Mouse (Mus musculus): ENCODE measurements around the gene Dazl. TPM values are rescaled to one million over a fixed set of nuclear protein-coding genes. Genes with fewer than 3 reads are reported as not detected.

Dazl gene
- total RNA-seq (2021) = under 1 TPM; 0.08 to 0.20 TPM
- long read RNA-seq, experiment 1, partial matches to known transcripts = 0 of 1 reads
- long read RNA-seq, experiment 1, other reads (novel, unspliced or antisense) = 1 of 1 reads
- long read RNA-seq, experiment 2 = 0 reads

DNA sequence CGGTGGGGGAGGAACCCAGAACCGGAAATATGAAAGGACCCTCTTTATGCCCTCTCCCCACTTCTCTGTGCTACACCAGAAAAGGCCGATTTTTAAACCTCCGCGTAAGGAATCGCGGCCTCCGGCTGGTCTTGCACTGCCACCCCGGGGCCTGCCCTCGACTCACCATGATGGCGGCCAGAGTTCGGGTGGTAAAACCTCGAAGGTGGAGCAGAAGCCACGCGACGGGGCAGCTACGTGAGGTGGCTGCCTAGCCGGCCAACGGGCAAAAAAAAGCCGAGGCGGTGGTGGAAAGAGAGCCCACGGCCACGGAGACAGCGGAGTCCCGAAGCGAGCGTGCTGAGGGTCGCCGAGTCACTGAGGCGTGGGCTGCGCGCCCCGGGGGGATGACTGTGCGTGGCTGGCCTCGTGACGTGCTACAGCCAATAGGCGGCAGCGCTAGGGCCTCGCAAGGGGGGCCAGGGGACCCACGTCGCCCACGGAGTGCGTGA, at the start of gene Dazl:
Dazl (minus strand) TSS at position 396 of the 491 bp plus-strand sequence.
- peak in 1 of 2 experiments; percentile 4 for DNase-seq
- intact Hi-C loops (cut with DNase I) = loop anchor here (5.0 kb wide), 1 partner anchor 214 kb away; the partner anchor contains the start of gene Plcl2

DNA sequence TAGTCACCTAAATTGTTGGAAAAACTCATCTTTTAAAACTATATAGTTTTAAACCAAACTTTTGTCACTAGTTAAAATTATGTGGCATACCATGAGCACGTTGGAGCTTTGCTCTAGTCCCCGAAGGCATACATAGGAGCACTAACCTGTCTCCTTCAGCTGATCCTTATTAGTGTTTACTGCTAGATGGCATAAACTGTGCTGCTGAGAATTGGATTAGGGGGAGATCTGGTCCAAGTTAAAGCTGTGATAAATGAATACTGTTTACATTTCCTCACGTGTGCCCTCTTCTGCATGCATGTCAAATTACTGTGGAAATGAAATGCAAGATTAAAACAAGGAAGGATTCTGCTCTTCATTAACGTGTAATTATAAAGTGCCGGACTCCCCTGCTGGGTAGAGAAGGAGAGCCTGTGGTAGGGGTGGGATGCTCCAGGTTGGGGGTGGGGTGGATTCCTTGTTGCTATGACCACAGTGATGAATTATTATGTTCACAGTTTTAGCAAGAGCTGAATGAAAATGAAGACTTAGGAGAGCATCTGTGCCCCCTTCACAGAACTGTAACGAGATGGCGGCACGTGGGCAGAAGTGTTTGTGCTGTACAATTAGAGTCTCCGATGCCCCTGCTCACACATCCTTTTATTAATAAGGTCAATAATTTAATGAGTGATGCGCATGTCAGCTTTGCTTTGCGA, 48.6 kb upstream of the Dazl start:
- intact Hi-C loops (cut with DNase I) = no loop called here
- no peak for DNase-seq

DNA sequence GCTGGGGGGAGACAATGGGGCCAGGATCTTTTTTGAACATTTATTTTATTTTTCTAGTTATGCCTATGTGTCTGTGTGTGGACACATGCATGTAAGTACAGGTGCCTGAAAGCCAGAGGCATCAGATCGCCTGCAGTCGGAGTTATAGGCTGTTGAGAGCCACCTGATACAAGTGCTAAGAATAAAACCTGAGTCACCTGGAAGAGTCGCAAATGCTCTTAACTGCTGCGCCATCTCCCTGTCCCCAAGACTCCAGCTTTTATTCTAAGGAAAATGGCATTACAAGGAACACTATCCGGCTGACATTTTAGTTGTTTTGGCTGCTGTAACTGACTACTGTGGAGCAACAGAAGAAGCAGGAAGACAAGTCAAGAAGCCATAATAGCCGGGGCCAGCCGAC, 45.5 kb upstream of the Dazl start:
- no peak for DNase-seq
- intact Hi-C loops (cut with DNase I) = no loop called here

DNA sequence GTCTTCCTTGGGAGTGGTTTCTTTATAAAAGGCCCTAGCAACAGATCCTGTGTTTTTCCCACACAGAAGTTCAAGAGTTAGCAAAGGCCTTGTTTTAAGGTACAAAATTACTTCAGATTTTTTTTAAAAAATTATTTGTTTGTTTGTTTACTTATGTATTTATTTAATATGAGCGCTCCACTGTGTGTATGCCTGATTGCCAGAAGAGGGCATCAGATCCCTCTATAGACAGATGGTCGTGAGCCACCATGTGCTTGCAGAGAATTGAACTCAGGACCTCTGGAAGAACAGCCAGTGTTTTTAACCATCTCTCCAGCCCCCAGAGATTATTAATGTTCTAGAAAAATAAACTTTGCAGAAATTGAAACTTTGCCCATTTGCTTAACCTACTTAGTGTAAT, 42.3 kb upstream of the Dazl start:
- intact Hi-C loops (cut with DNase I) = no loop called here
- no peak for DNase-seq

DNA sequence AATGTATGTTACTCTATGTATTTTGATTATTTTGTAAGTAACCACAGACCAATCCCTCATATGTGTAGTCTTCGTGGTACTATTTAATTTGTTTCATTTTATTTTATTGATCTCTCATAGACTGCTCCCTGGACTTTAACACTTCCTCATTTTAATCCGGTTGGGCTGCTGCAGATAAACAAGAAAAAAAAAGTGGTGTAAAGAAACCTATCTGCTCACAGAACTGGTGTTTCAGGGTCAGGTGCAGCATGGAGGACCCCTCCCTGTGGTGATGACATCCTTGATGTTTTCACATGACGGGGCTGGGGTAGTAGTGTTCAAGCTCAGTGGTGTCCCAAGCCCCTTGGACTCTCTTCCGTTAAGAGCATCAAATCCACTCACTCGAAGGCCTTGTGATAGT, 41.3 kb upstream of the Dazl start:
- intact Hi-C loops (cut with DNase I) = loop anchor here (5.0 kb wide), 1 partner anchor 37 kb away; no protein-coding TSS in a partner anchor
- no peak for DNase-seq

DNA sequence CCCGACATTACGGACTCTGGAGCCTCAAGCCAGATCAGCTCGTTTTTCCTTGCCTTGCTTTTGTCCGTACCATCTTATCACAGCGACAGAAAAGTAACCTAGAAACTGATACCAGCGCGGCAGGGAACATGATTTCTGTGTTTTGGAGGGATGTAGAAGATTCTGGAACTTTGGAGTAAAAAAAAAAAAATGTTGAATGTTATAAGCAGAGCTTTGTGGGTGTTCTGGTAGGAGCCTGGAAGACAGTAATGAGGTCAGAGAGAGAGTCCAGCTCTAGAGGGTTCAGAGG, 38.5 kb upstream of the Dazl start:
- no peak for DNase-seq
- intact Hi-C loops (cut with DNase I) = loop anchor here (5.0 kb wide), 1 partner anchor 35 kb away; no protein-coding TSS in a partner anchor

DNA sequence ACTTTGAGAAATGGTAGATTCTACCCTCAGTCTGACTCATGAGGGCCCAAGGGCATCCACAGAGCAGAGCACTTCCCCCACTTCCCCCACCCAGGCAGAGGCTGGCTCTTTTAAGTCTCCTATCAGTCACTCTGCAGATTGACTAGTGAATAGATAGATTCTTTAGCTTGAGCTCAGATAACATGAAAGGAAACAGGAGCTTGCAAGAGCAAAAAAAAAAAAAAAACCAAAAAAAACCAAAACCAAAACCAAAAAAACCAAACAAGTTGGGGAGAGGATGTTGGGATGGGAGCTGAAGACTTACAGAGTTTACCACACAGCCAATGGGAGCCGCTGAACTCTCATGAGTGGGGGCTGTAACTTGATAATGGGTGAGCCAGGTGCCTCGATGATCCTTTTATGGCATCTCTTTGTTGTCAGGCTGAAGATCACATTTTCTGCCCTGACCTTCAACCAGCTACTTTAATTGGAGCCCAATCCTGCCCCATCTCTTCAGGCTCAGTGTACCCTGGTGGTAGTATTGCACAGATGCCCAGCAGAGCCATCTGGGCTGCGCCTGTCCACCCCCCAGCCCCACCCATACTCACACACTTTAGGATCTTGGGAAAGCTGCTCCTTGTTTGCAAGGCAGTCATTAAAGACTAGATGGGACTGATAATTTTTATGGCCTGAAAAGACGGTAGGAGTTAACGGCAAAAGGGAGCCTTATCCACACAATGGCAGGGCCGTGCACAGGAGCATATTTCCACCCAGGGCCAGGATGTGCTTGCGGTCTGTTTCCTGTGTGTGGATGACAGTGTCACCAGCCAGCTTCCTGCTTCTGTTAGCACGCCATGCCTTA, 38.0 kb upstream of the Dazl start:
- no peak for DNase-seq
- intact Hi-C loops (cut with DNase I) = loop anchor here (5.0 kb wide), 1 partner anchor 34 kb away; no protein-coding TSS in a partner anchor

DNA sequence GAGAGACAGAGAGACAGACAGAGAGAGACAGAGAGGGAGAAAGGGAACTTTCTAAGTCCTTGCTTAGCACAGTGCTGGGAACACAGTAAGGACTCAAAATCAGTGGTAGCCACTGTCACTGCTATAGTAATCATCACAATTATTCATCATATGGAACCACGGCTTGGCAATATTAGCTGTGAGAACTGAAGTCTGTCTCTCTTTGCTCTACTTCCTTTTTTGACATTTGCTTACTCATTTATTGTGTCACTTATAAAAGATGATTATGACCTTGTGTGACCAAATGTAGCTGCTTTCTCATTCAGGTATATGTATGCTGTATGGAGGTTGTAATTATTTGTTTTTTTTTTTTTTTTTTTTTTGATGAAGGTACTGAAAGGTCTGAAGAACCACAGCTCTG, 36.8 kb upstream of the Dazl start:
- intact Hi-C loops (cut with DNase I) = loop anchor here (5.0 kb wide), 1 partner anchor 33 kb away; no protein-coding TSS in a partner anchor
- DNase-seq = no peak

DNA sequence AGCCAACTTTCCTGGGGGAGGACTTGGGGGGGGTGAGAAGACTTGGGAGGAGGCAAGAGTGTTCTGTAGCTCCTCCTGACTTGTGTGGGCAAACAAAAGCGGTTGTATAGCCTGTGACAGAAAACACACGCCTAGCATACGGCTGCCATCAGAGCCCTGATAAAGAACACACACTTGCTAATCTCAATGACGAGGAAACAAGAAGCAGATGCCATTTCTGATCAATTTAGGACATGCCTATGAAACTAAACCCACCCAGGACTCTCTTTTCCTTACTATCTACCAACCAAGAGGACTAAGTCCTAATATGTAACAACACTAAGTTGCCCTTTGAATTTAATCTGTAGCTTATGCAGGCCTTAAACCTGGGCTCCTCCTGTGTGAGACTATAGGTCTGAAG, 31.2 kb upstream of the Dazl start:
- DNase-seq = no peak
- intact Hi-C loops (cut with DNase I) = no loop called here

DNA sequence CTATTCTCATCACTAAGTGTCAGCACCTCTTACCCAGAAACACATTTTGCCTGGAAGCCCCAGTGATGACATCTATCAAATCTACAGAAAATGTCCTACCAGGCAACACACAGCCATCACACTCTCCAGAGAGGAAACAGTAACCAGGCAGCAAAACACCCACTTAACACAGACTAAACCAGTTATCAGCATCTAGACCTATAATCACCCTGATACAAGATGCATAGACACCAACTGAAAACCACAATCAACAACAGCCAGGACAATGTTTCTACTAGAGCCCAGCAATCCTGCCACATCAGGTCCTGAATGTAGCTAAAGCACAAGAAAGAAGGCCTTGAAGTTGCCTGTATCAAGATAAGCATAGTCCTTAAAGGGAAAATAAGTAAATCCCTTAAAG, 25.4 kb upstream of the Dazl start:
- intact Hi-C loops (cut with DNase I) = no loop called here
- no peak for DNase-seq

DNA sequence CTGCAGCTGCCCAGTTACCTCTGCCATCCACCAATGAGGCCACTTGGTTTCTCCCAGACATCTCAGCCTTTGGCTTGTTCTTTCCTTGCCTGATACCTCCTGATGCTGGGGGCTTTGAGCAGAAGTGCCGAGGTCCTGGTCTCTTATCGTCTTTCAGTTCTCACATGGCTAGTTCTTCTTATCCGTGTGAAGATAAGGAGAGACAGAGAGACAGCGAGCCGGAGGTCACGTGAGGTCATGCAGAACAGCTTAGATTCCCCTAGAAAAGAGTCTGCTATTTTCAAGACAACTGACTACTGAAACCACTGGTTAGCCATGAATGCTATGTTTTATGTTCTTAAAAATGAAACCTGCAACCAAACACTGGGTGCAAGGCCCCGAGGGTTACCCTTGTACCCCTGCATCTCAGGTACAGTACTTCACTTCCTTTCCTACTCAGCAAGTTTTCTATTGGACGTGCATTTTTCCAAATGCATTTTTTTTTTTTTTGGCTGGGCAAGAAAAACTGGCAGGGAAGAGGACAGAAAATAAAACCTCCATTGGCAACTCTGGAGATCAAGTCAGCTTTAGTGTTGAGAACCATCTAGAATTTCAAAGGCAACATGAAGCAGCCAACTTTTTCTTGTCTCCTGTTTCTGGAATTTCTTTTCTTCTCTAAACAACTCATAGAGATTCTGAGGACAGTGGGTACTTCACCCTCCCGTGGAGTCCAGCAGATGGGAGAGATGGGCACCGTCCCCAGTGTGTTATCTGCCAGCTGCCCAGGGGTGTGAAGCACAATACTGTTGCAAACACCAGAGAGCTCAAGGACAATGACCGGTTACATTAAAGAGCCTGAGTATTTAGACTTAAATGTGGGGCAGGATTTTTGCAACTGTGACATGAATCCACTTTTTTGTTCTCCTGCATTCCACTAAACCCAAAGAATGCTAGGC, 23.0 kb upstream of the Dazl start:
- intact Hi-C loops (cut with DNase I) = no loop called here
- DNase-seq = no peak

DNA sequence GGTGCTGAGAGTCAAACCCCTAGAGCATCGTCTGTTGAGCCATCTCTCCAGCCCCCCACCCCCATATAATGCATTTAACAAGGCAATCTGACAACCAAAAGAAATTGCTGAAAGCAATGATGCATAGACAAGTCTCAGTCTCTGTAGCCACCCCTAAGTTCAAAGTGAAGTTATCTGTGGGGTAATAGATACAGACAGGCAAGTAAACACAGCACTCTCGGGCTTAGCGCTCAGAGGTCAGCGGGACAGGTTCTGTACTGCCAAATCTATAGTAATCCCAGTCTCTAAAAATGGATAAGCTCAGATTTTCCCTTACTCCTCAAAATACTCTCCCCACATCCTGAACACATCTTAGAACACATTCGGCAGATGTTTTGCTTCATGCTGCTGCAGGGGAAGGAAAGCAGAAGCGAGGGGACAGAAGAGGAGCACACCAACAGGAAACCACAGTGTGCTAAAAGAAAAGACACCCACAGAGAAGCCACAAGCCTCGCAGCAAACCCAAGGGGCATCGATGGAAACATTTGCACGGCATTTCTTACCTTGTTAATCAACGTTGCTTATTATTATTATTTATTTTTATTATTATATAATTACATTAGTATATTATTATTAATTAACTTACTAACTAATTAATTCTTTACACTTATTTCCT, 16.8 kb upstream of the Dazl start:
- DNase-seq = no peak
- intact Hi-C loops (cut with DNase I) = no loop called here

DNA sequence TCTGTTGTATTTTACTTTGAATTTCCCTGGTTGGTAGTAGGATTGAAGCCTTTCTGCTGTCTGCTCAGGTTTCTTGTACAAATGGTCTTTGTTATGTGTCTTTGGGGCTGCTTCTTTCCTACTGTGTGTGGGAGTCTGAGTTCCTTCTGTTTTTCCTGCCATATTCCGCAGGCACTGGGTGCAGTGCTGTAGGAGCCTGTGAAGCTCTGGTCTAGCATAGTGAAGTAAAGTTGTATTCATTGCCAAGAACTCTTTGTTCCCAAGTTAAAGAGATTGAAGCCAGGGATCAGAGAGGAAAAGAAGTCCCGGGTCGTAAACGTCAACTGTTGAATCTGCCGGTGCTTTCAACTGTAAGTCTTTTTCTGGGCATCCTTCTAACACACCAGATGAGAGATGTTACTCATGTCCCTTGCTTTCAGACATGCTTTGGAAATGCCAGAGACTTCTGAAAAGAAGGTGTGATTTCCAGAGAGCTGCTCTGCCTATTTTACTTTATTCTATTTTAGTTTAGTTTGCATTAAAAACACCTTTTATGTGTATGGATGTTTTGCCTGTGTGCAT, 16.2 kb upstream of the Dazl start:
- no peak for DNase-seq
- intact Hi-C loops (cut with DNase I) = no loop called here

DNA sequence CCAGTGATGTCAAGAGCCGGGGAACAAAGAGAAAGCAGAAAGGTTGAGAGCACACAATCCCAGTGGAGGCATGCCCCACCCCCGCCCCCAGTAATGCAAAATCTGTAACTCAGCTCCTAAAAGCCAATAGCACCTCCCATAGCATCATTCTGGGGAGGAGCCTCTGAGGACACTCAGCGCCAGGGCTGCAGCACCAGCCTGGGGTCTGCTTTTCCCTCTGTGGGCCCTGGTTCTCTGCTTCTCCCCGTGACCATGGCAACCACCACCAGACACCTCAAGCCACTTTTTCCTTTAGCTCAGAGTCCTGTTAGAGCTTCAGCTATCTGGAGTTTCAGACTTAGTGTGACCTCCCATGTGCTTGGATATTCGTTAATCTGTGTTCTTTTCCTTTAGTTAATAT, 15.4 kb upstream of the Dazl start:
- intact Hi-C loops (cut with DNase I) = no loop called here
- no peak for DNase-seq

DNA sequence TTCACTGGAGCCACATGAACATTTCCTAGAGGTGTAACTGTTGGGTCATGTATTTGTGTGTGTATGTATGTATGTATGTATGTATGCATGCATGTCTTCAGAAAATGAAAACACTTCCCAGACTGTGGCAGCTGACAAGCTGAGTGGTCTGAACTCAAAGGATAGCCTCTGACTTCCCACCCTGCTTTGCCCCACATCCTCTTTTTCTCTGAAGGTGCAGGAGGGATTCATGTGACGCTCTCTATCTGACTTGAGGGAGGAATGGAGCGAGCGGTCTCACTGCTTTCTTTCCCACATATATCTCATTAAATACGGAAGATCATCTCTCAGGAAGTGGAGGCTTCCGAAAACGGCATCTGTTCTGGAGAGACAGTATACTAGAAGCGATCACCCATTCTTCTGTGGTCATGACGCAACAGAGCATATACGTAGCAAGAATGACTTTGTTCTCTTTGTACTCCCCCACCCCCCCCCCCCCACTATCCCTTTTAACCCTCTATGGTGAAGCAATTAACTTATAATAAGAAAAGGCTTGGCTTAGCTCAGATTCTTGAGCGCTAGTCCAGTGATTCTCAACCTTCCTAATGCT, 14.7 kb upstream of the Dazl start:
- no peak for DNase-seq
- intact Hi-C loops (cut with DNase I) = no loop called here

DNA sequence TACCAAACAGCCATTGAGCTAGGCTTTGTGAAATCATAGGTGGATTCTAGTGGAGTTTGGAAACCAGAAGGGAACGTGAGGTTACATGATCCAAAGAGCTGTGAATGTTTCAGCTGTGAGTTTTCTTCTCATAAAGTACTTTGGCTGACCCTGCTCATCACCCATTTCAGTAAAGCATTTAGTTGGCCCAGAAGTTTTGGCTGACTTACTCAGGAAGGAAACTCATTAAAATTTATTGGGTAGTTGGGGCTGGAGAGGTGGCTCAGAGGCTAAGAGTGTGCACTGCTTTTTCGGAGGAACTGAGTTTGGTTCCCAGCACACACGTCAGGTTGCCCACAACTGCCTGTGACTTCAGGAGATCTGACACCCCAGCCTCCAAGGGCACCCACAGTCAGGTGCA, 9.4 kb upstream of the Dazl start:
- no peak for DNase-seq
- intact Hi-C loops (cut with DNase I) = no loop called here

DNA sequence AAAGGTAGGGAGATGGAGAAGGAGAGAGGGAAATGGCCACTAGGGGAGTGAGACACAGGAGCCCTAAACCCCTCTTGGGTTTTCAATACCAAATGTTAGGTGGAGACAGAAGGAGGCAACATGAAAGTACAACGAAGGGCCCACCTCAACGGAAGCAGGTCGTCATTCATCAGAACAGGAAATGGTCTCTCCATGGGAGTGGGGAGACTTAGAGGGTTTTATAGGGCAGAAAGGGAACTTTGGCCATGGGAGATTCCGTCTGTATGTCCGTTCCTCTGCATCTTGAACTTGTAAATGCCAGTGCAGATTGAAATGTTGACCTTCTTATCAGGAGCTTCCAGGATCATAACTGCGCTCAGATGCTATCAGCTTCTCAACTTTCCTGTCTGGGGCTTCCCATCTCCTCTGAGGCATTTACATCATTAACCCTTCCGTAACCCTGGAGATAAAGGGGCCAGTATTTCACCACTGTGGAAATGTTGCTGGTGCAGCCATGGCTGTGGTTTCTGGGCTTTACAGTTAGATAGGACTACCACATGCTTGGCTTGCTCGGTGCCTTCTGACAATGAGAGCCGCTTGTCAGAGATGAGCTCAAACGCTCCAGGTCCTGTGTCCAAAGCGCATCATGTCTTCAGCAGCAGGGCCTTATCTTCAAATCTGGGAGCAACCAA, 6.9 kb upstream of the Dazl start:
- intact Hi-C loops (cut with DNase I) = no loop called here
- DNase-seq = no peak

DNA sequence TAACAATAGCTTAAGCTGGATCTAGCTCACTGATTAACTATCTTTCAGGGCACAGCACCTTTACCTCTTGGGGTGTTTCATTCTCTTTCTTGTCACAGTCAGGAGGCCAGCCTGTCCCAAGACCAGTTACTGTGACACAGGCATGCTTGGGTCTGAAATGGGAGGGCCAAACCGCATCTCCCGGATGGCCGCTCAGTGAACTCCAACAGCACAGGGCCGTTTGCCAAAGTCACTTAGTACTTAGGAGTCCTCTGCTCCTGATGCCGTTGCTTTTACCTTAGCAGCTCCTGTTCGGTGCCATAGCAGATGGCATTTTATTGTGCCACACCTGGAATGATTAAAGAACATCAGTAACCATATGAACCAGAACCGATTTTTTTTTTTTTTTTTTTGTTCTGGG, 5.4 kb upstream of the Dazl start:
- intact Hi-C loops (cut with DNase I) = loop anchor here (5.0 kb wide), 1 partner anchor 33 kb away; no protein-coding TSS in a partner anchor
- DNase-seq = no peak

DNA sequence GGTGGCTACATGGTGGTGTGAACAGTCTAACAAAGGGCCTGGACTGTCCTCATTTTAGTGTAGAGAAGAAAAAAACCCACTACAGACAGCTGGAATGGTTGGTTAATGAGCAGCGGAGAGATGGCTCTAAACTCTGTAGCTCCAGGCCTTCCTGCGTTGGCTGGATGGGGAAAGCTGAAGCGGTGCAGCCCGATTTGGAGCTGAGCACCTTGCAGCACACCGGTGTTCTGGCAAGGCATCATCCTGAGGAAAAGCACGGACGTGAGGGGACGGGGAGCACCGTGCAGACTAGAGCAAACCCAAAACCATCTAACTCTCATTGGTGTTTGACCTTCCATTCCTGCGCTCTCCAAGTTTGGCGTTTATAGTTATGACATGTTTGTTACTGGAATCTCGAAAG, 1.3 kb upstream of the Dazl start:
- intact Hi-C loops (cut with DNase I) = loop anchor here (5.0 kb wide), 2 partner anchors 38 to 213 kb away; partner anchors contain the start of gene Plcl2
- DNase-seq = no peak
